Mouse (Mus musculus) gonadal fat pad, adult 2 months (tissue): ENCODE results near the gene BC005624. TPM values are rescaled to one million over a fixed set of nuclear protein-coding genes. Genes with fewer than 3 reads are reported as not detected.
A peak's percentile ranks its signal among the peaks of the same experiment; 100 is the strongest.

ENCODE experiments used
- DNase-seq: peaks from one replicate; pipeline ENCODE4 v3.0.0-alpha.2; 2012; ENCODE audit warnings: low read depth
- polyA plus RNA-seq: library from polyadenylated mRNA; depleted of rRNA; stranded (reverse); fragments of >200 nt; gene quantifications from 2 replicates; pipeline ENCODE4 v1.2.3, GENCODE M21; 2012; rRNA removed

The BC005624 gene
- polyA plus RNA-seq: 24.9 and 29.0 TPM in 2 replicates

DNA sequence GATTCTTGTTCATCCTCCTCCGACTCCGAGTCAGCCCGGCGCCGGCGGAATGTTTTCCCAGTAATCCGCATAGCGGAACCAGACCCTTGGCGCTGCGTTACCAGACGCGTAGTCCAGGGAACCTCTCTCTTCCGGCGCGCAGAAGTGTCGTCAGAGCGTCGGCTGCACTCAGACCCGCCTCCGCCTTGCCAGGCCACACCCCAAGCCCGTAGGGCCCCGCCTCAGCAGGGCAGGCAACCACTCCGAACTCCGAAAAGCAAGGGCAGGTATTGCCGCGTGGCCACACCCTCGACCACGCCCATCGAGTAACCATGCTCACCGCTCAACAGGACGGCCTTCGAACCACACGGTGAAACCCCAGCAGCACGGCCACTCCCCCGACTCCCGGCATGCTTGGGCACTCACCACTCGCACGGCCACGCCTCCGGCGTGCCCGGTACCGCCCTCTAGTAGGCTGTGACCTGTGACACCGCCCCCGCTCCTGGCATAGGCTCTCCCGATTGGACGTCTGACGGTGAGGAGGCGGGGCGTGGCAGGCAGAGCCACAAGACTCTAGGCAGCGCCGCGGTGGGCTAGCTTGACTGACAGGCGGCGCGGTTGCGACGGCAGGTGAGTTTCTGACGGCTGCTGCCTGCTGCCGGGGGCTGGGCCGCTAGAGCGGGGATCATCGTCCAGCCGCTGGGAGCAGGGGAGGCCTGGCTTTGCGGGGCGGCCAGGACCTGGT, at the start of gene BC005624, which contains the start of gene Usp20:
BC005624 (minus strand) TSS at position 412 of the 724 bp plus-strand sequence.
Usp20 (plus strand) TSS at position 490 of the 724 bp plus-strand sequence.
- DNase-seq: peak; percentile 97

DNA sequence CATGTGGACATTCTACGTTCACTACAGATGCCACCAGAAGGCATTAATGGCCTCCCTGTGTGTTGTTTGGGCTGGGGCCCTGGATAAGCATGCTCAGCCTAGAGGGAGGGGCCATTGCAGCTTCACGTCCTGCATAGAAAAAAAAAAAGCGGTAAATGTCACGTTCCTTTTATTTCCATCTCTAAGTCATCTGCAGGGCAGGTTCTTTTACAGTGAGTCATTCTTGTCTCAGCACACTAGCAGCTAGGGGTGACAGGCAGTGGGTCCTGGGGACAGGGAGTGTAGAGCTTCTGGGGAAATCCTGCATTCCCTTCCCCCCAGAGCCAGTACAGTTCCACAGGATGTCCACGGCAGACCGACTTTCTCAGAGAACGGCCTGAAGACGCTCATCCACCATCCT, 44.6 kb upstream of the BC005624 start:
- DNase-seq: no peak

DNA sequence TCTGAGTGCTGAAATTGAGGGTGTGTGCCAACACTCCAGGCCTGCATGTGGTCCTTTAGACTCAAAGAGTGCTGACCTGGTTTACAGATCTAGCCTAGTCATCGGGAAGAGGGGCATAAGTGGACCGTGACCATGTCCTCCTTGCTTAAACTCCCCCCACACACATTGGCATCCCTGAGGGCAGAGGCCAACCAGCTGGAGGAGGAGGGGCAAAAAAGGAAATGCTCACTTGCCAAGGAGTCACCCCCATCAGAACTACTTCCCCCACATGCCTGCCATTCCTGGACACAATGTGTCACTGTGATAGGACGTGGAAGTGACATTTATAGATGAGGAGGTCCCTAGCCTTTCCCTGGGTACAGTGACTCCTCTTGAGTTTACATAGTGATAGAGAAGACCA, 43.5 kb upstream of the BC005624 start:
- no peak for DNase-seq

DNA sequence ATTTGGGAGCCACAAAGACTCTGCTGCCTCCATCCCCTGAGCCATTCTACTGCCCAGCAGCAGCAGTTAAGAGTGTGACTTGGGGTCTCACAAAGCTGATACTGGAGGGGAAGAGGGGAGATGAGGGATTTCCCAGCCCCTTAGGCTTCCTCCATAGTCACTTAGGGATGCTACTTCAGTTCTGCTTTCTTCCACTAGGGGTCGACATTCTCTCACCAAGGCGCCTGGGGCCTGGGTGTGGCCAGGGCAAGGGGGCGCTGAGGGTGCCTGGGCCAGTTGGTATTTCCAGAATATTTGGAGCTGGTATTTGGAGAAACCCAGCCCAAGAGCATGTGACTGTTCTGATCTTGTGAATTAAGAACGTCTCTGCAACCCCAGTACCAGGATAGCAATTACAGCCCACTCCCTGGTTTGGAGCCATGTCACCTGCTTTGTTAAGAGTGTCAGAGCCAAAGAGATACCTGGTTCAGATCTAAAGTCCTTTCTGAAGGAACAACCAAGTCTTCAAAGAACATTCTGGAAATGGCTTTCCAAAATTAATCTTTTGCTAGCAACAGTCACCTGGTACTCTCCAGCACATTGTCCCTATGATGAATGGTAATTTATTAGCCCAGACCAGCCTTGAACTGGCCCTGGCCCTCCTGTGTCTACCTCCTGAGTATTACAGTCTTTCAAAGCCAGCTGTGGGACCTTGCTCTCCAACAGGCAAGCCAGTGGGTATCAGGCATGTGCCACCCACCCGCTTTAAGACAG, 42.8 kb upstream of the BC005624 start:
- DNase-seq: no peak

DNA sequence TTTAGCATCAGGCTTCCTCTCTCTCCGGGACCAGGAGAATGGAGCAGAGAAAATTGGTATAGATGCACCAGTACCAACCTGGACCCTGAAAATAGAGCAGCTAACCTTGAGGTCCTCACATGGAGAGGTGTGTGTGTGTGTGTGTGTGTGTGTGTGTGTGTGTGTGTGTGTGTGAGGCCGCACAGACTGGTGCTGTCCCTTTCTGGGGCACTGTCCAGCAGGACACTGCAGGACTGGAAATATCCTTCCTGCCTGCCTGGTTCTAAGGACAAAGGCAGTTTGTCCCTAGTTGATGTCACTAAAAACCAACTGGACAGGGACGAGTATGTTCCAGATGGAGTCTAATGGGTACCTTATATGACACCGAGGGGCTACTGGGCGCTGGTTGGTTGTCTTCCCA, 41.9 kb upstream of the BC005624 start:
- DNase-seq: no peak

DNA sequence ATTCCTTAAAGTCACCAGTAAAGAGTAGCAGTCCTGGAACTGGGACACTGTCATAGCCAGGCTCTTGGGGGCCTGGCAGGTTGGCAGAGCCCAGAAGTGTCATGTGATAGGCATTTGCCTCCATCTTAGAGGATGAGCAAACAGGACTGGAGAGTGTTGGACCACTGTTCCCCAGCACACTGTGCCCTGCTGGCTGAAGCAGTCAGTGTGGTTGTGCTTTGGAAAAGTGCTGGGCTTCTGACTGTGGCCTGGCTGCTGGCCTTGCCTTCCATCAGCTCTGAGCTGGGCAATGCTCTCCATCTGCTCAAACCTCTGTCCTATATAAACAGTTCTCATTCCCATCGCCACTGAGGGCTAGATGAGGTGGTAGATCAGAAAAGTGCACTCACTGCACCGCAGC, 38.2 kb upstream of the BC005624 start:
- no peak for DNase-seq

DNA sequence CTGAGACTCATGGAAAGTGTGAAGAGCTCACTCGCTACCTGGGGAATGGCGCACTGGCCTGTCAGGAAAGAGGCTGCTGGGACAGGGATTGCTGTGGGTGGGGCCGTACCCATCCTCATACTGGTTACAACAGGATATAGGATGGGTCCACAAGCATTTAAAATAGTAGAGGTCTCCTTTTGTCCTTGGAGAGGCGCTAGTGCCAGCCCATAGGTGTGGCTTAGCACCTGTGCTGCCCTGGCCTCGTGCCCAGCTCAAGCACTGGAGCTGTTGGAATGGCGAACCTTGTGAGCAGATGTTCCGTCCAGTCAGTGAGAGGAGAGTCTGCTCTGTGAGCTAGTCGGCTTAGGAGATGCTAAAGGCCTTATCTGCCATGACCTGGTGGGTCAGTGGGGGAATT, 37.0 kb upstream of the BC005624 start:
- DNase-seq: no peak

DNA sequence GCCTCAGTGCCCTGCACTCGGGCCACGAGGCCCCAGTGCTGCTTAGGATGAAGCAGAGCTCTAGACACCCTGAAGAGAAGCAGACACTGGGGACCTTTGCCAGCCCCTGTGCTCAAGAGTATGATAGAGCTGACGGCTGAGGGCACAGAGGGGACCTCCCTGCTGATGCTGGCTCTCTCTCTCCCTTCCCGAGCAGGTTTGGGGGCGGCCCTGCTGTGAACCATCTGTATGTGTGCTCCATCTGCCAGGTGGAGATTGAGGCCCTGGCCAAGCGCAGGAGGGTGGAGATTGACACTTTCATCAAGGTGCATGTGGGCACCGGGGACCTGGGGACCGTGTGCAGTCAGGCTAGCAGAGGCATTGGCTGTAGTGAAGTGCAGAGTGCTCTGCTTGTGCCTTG, 36.5 kb upstream of the BC005624 start:
- no peak for DNase-seq

DNA sequence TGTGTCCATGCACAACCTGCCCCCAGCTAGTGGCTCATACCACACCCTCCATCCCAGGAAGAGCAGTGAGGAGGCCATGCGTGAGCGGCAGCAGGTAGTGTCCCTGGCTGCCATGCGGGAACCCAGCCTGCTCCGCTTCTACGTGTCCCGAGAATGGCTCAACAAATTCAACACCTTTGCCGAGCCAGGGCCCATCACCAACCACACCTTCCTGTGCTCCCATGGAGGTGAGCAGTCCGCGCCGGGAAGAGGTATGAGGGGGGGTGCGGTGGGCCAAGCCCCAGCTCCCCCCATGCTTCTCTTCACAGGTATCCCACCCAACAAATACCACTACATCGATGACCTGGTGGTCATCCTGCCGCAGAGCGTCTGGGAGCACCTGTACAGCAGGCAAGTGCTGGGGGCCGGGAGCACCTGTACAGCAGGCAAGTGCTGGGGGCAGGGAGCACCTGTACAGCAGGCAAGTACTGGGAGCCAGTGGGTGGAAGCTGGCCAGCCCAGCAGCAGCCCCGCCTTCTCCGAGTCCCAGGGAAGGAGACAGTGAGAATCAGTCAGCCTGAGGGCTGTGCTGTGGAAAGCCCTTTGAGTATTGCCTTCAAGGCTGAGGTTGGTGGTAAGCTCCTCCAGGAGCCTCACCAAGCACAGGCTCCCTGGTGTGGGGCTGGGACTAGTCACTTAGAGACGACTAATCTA, 35.8 kb upstream of the BC005624 start:
- DNase-seq: no peak

DNA sequence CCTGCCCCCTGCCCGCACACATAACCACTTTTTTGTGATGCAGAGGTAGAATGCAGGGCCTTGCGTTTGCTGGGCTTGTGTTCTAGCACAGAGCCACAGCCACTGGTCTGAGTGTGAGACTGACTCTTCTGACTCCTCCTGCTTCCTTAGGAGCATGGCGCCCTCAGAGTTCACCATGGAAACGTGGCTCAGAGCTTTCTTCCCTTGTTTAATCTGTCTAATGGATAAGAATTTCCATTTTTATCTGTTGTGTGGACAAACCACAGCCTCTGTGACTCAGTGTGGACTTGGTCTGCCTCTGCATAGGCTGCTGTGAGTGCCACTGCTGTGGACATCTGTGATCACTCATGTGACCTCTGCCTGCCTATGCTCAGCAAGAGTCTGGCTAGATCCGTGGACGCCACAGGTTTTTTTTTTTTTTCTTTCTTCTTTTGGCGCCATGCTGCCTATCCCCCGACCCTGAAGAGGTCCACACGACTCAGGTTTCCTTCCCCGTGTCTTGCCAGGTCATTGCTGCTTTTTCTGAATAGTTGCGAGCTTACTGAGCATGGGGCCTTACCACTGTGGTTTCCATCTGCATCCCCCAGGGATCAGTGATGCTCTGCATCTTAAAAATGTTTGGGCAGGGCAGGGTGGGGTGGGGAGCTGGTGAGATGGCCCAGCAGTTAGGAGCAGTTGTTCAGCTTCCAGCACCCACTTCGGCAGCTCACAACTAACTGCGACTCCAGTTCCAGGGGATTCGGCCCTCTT, 31.5 kb upstream of the BC005624 start:
- no peak for DNase-seq

DNA sequence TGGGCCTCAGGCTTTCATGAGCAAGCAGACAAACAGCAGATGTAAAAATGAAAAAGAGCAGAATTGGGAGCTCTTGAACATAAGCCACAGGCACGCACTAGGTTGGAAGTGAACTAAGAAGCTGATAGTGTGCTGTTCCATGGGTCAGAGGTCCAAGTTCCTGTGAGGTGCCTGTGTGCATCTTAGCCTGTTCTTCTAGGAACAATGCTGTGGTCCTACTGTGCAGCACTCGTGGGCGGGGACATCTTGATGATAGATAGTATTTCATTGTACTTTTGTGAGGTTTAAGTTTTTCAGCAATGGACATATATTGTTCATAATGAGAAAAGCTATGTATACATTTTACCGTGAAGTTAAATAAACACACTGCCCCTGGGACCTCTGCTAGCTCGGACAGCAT, 25.2 kb upstream of the BC005624 start:
- DNase-seq: no peak

DNA sequence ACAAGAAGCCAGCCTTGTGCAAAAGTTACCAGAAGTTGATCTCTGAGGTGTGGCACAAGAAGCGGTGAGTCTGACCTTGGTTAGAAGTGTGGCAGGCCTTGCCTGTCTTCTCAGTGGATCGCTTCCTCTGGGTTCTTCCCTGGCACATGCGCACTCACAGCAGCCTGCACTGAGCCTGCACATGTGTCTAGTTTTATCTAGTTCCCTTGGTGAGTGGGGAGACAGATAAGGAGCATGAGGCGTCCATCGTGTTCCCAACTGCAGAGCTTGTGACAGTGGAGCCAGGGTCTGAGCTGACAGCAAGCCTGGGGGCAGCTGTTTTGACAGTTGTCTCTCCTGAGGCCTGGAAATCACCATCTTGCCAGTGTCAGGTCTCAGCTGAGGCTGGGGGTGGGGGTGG, 24.4 kb upstream of the BC005624 start:
- DNase-seq: no peak

DNA sequence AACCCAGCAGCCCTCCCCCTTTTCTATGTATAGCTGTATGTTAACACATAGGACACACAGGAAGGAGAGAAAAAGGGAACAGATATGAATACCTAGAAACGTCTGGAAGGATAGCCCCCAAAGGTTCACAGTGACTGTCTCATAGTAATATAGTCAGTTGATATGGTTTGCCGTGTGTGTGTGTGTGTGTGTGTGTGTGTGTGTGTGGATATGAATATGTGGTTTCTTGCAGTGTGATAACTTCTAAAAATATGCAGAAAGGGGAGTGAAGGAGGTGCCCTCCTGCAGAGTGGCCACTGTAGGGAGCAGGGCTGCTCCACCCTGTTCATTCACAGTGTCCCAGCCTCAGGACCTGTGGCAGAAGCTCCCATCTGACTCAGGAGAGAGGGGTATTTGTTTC, 23.5 kb upstream of the BC005624 start:
- DNase-seq: no peak

DNA sequence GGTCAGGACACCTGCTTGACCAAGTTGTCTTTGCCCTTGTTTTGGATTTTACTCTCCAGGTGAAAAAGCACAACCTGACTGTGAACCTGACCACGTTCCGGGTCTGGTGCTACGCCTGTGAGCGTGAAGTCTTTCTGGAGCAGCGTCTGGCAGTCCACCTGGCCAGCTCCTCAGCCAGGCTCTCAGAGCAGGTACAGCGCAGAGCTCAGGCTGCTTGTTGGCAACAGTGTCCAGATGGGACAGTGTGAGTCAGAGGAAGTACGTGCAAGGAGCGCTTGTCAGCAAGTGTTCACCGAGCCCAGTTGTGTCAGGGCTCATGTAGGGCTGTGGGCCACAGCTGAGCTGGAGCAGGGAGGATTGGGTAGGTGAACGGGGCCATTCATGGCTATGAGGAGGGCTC, 20.9 kb upstream of the BC005624 start:
- no peak for DNase-seq

DNA sequence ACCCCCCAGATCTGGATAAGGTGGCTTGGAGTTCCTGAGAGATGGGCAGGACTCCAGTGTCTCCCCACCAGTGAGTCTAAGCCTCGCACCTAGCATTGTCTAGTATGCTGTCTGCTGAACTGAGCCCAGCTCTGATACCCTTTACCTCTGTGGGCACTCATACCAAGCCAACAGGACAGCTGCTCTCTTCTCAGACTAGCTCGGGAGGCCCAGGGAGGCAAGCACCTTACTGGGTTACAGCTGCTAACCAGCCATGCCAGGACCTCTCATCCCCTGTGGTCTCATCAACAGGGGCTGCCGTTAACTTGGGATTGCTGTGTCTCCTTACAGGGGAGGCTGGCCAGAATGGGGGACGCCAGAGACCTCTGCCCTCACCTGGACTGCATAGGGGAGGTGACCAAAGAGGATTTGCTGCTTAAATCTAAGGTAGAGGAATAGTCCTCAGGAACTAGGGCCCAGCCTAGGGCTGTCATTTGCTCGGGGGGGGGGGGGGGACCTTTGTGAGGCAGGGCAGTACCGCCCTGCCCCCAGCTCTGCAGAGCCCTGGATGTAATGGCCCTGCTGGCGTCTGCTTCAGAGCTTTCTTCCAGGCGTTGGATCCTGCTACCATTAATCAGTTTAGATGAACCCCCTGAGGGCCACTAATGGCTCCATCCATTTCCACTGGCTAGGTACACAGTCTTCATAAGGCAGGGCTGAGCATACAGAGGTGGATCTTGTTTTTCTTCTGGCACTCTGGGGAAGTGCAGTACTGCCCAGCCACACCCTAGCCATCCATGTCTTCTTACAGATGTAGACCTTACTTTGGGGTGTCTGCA, 16.7 kb upstream of the BC005624 start:
- DNase-seq: no peak

DNA sequence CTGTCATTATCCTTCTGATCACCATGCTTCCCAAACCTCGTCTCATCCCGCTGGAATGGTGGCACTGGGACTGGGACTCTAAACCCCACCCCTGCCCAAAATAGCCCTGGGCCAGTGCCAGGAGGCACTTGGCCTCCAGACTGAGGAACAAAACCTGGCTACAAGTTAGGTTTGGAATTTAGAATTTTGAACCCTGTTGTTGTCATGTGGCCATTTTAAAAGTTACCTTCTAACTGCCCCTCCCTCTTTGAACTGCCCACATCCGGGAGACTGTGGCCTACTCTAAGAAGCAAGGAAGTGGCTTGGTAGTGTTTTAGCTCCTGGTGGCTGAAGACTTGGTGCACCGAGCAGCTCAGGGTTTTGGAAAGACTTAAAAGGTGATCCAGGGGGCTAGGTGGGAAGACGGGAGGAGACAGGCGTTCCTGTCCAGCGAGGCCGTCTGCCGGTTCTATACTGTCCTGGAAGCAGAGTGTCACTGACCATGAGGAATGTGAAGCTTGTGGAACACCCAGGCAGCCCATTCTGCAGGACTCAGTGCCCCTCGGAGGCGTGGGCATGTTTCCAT, 13.5 kb upstream of the BC005624 start:
- no peak for DNase-seq

DNA sequence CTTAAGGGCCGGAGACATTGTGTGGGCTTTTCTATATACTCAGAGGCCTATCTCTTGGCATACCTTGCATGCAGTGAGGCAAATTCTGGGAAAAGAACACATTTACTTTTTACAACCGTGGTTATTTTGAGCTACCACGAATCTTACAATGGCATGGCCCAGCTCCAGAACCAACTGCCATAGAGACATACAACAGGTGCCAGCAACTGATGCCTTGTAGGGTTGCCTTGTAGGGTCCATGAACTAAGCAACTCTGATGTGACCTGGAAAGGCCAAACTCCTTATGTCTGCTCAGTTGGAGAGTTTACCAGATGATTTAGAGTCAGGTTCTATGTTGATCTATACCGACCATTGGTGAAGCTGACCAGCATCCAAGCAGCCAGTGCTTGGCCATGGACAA, 12.9 kb upstream of the BC005624 start:
- DNase-seq: no peak

DNA sequence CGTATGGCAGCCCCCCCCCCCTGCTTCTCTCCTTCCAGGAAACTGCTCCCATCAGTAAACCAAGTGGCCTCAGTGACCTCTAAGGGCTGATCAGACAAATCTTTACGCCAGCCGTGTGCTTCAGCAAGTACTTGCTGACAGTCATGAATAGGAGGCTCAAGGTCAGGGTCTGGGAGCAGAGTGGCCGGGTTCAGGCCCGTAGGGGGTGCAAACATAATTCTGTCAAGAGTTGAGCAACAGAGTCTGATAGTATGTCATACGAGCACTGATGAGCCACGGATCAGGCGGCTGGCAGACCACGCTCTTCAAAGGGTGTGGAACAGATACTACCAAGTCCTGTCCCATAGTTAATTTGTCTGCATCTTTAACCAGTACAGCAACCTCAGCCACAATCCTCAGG, 8.2 kb upstream of the BC005624 start:
- DNase-seq: no peak

DNA sequence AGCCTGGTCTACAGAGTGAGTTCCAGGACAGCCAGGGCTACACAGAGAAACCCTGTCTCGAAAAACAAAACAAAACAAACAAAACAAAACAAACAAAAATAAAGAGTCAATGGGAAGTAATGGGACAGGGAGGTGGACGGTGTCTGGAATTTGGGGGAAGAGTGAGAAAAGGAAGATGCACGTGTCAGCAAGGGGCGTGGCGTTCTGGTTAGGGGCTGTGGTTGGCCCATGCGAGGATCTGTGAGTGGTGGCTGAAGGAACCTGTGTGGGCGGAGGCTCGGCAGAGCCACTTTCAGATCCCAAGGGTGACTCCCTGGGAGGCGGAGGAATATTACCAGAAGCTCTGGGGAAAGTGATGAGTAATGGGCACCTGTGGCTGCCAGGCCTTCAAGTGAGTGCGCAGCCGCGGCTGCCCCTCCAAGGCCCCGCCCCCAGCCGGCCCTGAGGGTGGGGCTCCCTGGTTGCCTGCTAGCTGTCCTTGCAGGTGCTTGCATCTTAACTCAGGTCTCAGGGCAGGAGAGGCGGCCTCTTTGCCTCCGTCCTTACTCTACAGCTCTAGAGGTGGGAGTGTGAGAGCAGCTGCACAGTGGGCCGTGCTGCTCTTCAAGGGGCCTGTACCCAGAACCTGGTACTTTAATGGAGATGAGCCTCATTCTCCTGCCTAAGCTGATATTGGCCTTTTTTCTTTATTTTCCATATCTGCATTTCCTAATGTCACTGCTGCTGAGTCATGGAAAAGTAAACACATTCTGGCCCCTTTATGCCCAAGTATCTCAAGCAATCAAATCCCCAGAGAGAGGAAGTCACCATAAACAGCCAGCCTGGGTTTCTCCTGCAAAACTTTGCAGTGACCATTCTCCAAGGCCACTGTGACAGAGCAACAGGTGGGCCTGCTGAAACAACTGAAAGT, 3.4 kb upstream of the BC005624 start:
- peak; percentile 46 for DNase-seq

DNA sequence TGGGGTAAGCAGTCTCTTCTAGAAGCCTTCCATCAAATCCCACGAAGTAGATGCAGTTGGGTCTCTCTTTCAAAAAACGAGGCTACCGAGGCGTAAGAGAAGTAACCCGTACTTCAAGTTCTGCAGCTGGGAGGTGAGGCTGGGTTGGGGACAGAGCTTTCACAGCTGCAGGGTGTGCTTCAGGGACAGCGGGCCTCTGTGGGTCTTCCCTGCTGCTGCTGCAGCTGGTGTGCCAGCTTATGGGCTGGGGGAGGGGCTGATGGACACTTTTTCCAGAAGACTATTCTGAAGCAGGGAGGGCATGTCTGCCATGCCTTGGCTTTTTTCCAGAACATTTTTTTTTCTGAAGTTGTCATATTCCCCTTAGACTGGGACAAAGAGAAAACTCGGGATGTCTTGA, 1.0 kb upstream of the BC005624 start:
- no peak for DNase-seq
